Mouse (Mus musculus): ENCODE data around the gene Fgr.

DNA sequence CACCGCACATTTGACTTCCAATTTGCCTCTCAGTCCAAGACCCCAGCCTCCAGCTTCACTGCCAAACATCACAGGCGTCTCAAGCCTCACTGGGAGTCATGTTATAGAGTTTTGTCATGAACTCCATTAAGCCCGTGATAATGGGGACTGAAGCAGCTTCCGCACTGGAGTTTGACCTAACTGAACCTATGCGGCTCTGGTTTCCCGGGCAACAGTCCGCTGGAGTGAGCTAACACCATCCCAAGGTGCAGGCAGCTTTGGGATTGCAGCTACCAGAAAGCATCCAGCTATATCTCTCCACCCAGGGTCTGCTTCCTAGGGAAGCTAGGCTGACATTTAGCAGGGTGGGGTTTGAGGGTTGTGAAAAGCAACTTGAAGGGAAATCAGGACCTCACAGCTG, 39.3 kb upstream of the Fgr start:
- TF ChIP-seq POLR2A (IDR thresholded peaks at IDR 0.05; ENCODE audit: control insufficient read depth, extremely low read depth, insufficient read depth, low read length, poor library complexity) (no peak), CTCF (IDR thresholded peaks at IDR 0.05; ENCODE audit: borderline replicate concordance, control insufficient read depth, extremely low read depth, insufficient read depth, low read length, poor library complexity) (no peak)

Measured in thymus, adult 2 months (tissue).